Mouse (Mus musculus) embryonic facial prominence, embryonic 14.5 days (tissue): ENCODE measurements around the gene Haus6. TPM values are rescaled to one million over a fixed set of nuclear protein-coding genes. Genes with fewer than 3 reads are reported as not detected.
"Not testable (repeated sequence)": the region's sequence is repeated elsewhere in the genome, so short reads cannot be mapped to it uniquely, and the experiment has no call there.

Source experiments
- ATAC-seq: fragments of 200-750 bp; cut with Nextera tagmentation; 2 replicates; pipeline ENCODE4 v1.8.0; 2017; ENCODE audit warnings: low read depth, moderate number of reproducible peaks, moderate TSS enrichment
- DNase-seq: peaks from one replicate; pipeline ENCODE4 v3.0.0-alpha.2; 2015; ENCODE audit warnings: low spot score
- H3K27ac ChIP-seq: fragments of 300-500 bp; sonication (generic); replicated peaks from 2 replicates; pipeline ENCODE4 v1.5.1; 2014; ENCODE audit warnings: low read depth, mild to moderate bottlenecking, low read length, moderate library complexity
- H3K27me3 ChIP-seq: fragments of 300-500 bp; sonication (generic); replicated peaks from 2 replicates; pipeline ENCODE4 v1.6.1; 2014; ENCODE audit warnings: low read length; ENCODE audit not compliant: control insufficient read depth, insufficient read depth
- H3K36me3 ChIP-seq: fragments of 300-500 bp; sonication (generic); 2 replicates; pipeline ENCODE4 v1.6.1; 2014; ENCODE audit warnings: low read length, mixed read lengths; ENCODE audit not compliant: control insufficient read depth, insufficient read depth
- H3K4me1 ChIP-seq: fragments of 300-500 bp; sonication (generic); 2 replicates; pipeline ENCODE4 v1.6.1; 2014; ENCODE audit warnings: antibody characterized with exemption, low read length; ENCODE audit not compliant: control insufficient read depth, insufficient read depth
- H3K4me2 ChIP-seq: fragments of 300-500 bp; sonication (generic); 2 replicates; pipeline ENCODE4 v1.6.1; 2014; ENCODE audit warnings: low read depth, mild to moderate bottlenecking, low read length, moderate library complexity, mixed read lengths
- H3K4me3 ChIP-seq: fragments of 300-500 bp; sonication (generic); 2 replicates; pipeline ENCODE4 v1.5.1; 2014; ENCODE audit warnings: low read depth, mild to moderate bottlenecking, low read length
- H3K9ac ChIP-seq: fragments of 300-500 bp; sonication (generic); 2 replicates; pipeline ENCODE4 v1.6.1; 2014; ENCODE audit warnings: low read depth, mild to moderate bottlenecking, low read length, moderate library complexity, mixed read lengths
- H3K9me3 ChIP-seq: fragments of 300-500 bp; sonication (generic); 2 replicates; pipeline ENCODE4 v1.6.1; 2016; ENCODE audit warnings: low read length; ENCODE audit not compliant: control insufficient read depth
- WGBS: fragments of 180-500 bp; shearing (Covaris S2); extraction: QIAGEN DNeasy Blood & Tissue Kit; methylation state at CpG from one replicate; pipeline ENCODE4 v1.1.7; 2014; 5-methylcytosine and 5-hydroxymethylcytosine counted together
- polyA plus RNA-seq: library from polyadenylated mRNA; unstranded; fragments of >200 nt; fragmentation: Nextera tagmentation; extraction: Ambion mirVana; gene quantifications from 2 replicates; pipeline ENCODE4 v1.2.1, GENCODE M21; 2014

The Haus6 gene
- polyA plus RNA-seq, 1 experiment from 2014 or later = 12.2 TPM

DNA sequence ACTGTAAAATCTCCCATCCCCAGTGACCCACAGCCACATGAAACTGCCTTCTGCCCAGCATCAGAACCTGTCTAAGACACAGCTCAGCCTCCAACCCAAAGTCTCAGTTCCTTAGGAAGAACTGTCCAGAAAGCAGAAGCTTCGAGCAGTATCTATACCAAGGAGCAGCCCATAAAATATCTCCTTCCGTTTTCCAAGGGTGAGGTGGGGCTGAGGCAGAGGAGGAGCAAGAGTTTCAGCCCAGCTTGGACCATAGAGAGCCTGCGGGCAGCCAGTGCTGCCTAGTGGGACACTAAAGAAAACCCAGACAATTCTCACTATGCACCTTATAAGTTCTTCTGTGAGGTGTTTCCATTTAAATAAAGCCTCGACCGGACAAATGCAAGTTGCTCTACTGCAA, 20.7 kb upstream of the Haus6 start:
- not testable (repeated sequence) for H3K4me3 ChIP-seq
- WGBS = 70% methylated on average over 4 of the region's 5 CpGs

DNA sequence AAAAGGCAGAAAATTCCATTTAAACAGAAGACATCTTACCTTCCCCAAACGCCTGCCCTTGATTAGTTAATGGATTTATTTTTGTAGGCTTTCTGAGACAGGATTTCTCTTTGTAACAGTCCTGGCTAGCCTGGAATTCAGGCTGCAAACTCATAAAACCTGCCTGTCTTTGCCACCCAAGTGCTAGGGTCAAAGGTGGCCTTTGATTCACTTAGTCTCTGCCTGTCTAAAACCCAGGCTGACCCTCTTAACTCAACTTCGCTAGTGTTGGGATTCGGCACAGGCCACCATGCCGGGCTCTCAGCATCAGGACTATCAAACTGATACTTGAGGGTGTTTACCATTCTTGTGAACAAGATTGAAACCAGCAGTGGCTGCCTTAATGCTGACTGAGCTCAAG, 20.0 kb upstream of the Haus6 start:
- Histone ChIP-seq H3K27ac (no peak overlapping the region), H3K36me3 (no peaks in the 10 kb centered on the region), H3K9ac (no peak overlapping the region), H3K4me3 (no peak overlapping the region), H3K4me2 (no peak overlapping the region), H3K4me1 (no peaks in the 10 kb centered on the region), H3K27me3 (no peaks in the 10 kb centered on the region), H3K9me3 (no peaks in the 10 kb centered on the region)
- ATAC-seq (no peak), DNase-seq (no peak)
- WGBS = 41% methylated on average over 4 of the region's 4 CpGs

More for the DNA sequence above, 20.7 kb upstream of the Haus6 start:
- H3K9me3 ChIP-seq, H3K36me3 ChIP-seq, ATAC-seq, H3K4me1 ChIP-seq, DNase-seq, H3K27ac ChIP-seq, H3K4me2 ChIP-seq, H3K27me3 ChIP-seq, H3K9ac ChIP-seq: not testable (repeated sequence)

DNA sequence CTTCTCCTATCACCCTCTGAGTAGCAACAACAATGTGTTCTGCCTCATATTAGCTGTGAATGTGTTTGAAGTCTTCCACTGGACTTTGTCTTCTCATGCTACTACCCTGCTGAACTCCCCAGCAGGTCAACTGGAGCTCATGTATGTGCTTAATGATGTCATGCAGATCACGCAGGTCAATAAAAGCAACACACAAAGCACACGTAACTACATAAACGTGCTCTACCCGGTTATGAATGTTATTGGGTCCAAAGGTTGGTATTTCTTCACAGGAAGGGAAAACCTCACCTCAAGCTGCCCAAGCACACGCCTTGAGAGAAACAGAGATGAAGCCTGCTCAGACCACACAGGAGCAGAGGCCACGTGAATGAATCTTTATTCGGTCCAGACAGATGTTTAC, 14.6 kb upstream of the Haus6 start:
- not testable (repeated sequence) for H3K9me3 ChIP-seq, H3K36me3 ChIP-seq, H3K9ac ChIP-seq, H3K4me3 ChIP-seq, H3K4me2 ChIP-seq, H3K4me1 ChIP-seq, DNase-seq, H3K27me3 ChIP-seq, H3K27ac ChIP-seq, ATAC-seq
- 92% methylated on average over 6 of the region's 7 CpGs for WGBS

DNA sequence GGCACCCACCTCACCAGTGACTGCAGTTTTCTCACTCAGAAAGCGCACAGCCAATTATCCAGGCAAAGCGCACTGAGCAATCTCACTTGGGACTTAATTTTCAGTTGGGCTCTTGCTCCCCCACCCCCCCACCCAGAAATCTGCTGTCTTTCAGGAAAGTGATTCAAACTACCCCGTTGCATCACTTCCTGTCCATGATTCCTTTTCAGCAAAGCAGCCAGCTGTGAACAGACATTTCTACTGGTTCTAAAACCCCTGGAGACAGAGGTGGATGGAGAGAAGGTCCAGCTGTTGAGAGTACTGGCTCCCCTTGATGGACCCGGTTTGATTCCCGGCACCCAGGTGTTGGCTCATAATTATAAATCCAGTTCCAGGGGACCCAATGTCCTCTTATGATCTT, 13.6 kb upstream of the Haus6 start:
- DNase-seq (no peak), ATAC-seq (no peak)
- H3K9me3 ChIP-seq = no peaks in the 10 kb centered on the region

DNA sequence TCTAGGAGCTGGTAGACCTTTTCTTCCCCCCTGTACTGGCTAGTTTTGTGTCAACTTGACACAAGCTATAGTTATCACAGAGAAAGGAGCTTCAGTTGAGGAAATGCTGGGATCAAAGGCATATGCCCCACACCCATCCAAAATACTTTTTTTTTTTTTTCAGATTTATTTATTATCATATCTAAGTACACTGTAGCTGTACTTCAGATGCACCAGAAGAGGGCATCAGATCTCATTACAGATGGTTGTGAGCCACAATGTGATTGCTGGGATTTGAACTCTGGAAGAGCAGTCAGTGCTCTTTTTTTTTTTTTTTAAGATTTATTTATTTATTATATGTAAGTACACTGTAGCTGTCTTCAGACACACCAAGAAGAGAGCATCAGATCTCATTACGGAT, 10.7 kb upstream of the Haus6 start:
- not testable (repeated sequence) for H3K4me2 ChIP-seq

More for the DNA sequence above, 13.6 kb upstream of the Haus6 start:
- H3K27ac ChIP-seq = no peak overlapping the region
- no peaks in the 10 kb centered on the region for H3K4me1 ChIP-seq
- H3K9ac ChIP-seq = no peak overlapping the region
- WGBS = 79% methylated on average over 5 of the region's 5 CpGs
- H3K4me3 ChIP-seq = no peak overlapping the region
- no peaks in the 10 kb centered on the region for H3K27me3 ChIP-seq
- H3K36me3 ChIP-seq = no peaks in the 10 kb centered on the region
- H3K4me2 ChIP-seq = no peak overlapping the region

DNA sequence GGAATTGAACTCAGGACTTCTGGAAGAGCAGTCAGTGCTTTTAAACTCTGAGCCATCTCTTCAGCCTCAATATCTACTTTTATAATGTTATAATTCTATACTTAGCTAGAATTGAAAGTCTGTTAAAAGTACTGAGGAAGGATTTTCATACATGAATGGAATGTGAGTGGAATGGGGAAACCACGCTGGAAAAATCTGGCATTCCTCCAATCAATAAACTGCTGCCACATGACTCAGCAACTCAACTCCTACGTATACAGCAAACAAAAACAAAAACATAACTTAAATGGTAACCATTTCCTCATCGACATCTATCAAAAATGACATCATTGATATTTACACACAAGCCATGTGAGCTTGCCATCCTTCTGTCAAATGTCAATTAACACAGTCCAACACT, 10.3 kb upstream of the Haus6 start:
- Histone ChIP-seq H3K27ac (no peak overlapping the region), H3K4me3 (no peak overlapping the region), H3K9me3 (no peaks in the 10 kb centered on the region), H3K36me3 (no peaks in the 10 kb centered on the region), H3K4me2 (no peak overlapping the region), H3K4me1 (no peaks in the 10 kb centered on the region), H3K9ac (no peak overlapping the region), H3K27me3 (no peaks in the 10 kb centered on the region)
- DNase-seq (no peak), ATAC-seq (no peak)
- WGBS = 62% methylated on average over 3 of the region's 3 CpGs

More for the DNA sequence above, 10.7 kb upstream of the Haus6 start:
- not testable (repeated sequence) for H3K9me3 ChIP-seq, H3K36me3 ChIP-seq, H3K27ac ChIP-seq, H3K27me3 ChIP-seq, DNase-seq, H3K4me3 ChIP-seq, H3K9ac ChIP-seq, H3K4me1 ChIP-seq, ATAC-seq
- WGBS = 85% methylated on average over 1 of the region's 1 CpGs

DNA sequence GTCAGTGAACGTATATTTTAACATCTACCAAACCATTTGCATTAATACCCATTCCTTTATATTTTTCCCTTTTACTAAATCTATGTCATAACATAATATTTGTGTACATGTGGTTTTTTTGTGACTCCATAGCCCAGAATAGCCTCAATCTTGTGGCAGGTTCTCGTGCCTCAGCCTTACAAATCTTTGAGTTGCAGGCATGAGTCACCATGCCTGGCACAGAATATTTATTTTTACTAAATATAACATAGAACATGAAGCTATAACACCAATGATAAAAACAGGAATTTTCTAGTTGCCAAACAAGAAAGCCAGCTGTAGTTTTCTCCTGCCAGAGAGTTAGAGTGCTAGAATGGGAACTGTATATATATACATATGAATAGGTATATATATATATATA, 8.7 kb upstream of the Haus6 start:
- DNase-seq (no peak), ATAC-seq (no peak)
- H3K9ac ChIP-seq = no peak overlapping the region
- H3K27ac ChIP-seq = no peak overlapping the region
- H3K27me3 ChIP-seq = no peaks in the 10 kb centered on the region
- H3K9me3 ChIP-seq = no peaks in the 10 kb centered on the region
- H3K4me2 ChIP-seq = no peak overlapping the region
- no peak overlapping the region for H3K4me3 ChIP-seq
- WGBS = 59% methylated on average over 2 of the region's 2 CpGs
- no peaks in the 10 kb centered on the region for H3K4me1 ChIP-seq
- H3K36me3 ChIP-seq = no peaks in the 10 kb centered on the region

DNA sequence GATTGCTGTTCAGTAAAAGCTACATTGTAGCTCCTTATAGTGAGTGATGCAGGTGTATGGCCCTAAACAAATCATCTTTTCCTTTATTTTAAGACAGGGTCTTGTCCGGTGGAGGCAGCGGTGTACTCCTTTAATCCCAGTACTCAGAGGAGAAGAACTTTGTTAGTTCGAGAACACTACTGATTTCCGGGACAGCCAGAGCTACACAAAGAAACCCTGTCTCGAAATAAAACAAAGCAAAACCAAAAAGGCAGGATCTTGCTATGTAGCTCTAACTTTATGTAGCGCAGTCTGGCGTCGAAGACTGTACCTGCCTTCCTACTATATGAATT, 400 bp upstream of the Haus6 start:
- H3K9me3 ChIP-seq = no peaks in the 10 kb centered on the region
- peak overlapping the region; percentile 71 for H3K4me2 ChIP-seq
- H3K27ac ChIP-seq = peak overlapping the region; percentile 45; the same call in 1 of the 2 replicates
- peak overlapping the region; percentile 47 for H3K9ac ChIP-seq
- H3K4me1 ChIP-seq = peaks cover 7% of the 10 kb centered on the region; the same call in 1 of the 2 replicates
- H3K4me3 ChIP-seq = peak overlapping the region; percentile 81
- 33% methylated on average over 8 of the region's 8 CpGs for WGBS
- H3K36me3 ChIP-seq = no peaks in the 10 kb centered on the region
- ATAC-seq = 0 out of 2 replicates have a peak, but pooled peaks have one; percentile 6
- H3K27me3 ChIP-seq = no peaks in the 10 kb centered on the region
- DNase-seq = no peak

DNA sequence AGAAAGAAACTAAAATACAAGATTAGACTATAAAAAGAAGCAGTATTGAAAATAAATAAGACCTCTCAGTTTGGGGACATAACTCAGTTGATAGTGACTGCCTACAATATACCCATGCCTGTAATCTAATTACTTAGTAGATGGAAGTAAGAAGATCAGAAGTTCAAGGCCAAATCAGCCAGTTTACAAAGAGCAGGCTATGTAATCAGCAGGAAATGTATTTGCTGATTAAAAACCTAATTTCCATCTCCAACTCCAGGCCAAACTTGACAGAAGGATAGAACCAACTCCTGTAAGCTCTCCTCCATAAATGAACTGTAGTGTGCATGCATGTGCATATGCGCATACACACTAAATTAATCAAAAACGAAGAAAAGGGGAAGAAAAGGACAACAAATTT, 20.6 kb downstream of the Haus6 start:
- Histone ChIP-seq H3K27ac (no peak overlapping the region), H3K9ac (no peak overlapping the region), H3K9me3 (no peaks in the 10 kb centered on the region), H3K4me2 (no peak overlapping the region), H3K36me3 (peaks cover 51% of the 10 kb centered on the region), H3K27me3 (no peaks in the 10 kb centered on the region), H3K4me3 (no peak overlapping the region), H3K4me1 (no peaks in the 10 kb centered on the region)
- ATAC-seq (no peak), DNase-seq (no peak)
- WGBS = 93% methylated on average over 2 of the region's 2 CpGs
